Mouse (Mus musculus) midbrain, embryonic 12.5 days (tissue): Measurements from ENCODE around the gene 5730596B20Rik. TPM values are rescaled to one million over a fixed set of nuclear protein-coding genes. Genes with fewer than 3 reads are reported as not detected.
A peak's percentile ranks its signal among the peaks of the same experiment; 100 is the strongest.

Experiments used
- ATAC-seq: fragments of 200-750 bp; cut with Nextera tagmentation; 2 replicates; pipeline ENCODE4 v1.8.0; 2017; ENCODE audit warnings: low read depth, moderate TSS enrichment, moderate library complexity; ENCODE audit not compliant: low FRiP score
- H3K27ac ChIP-seq: fragments of 300-500 bp; sonication (generic); replicated peaks from 2 replicates; pipeline ENCODE4 v1.5.1; 2016; ENCODE audit warnings: mild to moderate bottlenecking
- H3K27me3 ChIP-seq: fragments of 300-500 bp; sonication (generic); 2 replicates; pipeline ENCODE4 v1.6.1; 2016; ENCODE audit warnings: mild to moderate bottlenecking
- H3K36me3 ChIP-seq: fragments of 300-500 bp; sonication (generic); 2 replicates; pipeline ENCODE4 v1.6.1; 2016
- H3K4me1 ChIP-seq: fragments of 300-500 bp; sonication (generic); 2 replicates; pipeline ENCODE4 v1.6.1; 2016
- H3K4me2 ChIP-seq: fragments of 300-500 bp; sonication (generic); replicated peaks from 2 replicates; pipeline ENCODE4 v1.6.1; 2016; ENCODE audit warnings: mild to moderate bottlenecking, moderate library complexity
- H3K4me3 ChIP-seq: fragments of 300-500 bp; sonication (generic); 2 replicates; pipeline ENCODE4 v1.5.1; 2016; ENCODE audit warnings: mild to moderate bottlenecking
- H3K9ac ChIP-seq: fragments of 300-500 bp; sonication (generic); replicated peaks from 2 replicates; pipeline ENCODE4 v1.6.1; 2016; ENCODE audit warnings: mild to moderate bottlenecking, moderate library complexity
- H3K9me3 ChIP-seq: fragments of 300-500 bp; sonication (generic); 2 replicates; pipeline ENCODE4 v1.6.1; 2016; ENCODE audit warnings: mild to moderate bottlenecking
- WGBS: fragments of 180-500 bp; shearing (Covaris S2); methylation state at CpG from one replicate; pipeline ENCODE4 v1.1.7; 2016; 5-methylcytosine and 5-hydroxymethylcytosine counted together
- polyA plus RNA-seq: library from polyadenylated mRNA; unstranded; fragments of >200 nt; fragmentation: Nextera tagmentation; extraction: Ambion mirVana; gene quantifications from 2 replicates; pipeline ENCODE4 v1.2.1, GENCODE M21; 2016

The 5730596B20Rik gene
- polyA plus RNA-seq, 1 experiment from 2014 or later, result not detected

- H3K9ac ChIP-seq, result no peak within 1 kb of the TSS
- H3K27ac ChIP-seq, result no peak within 1 kb of the TSS
- no peaks in the 10 kb centered on the region for H3K9me3 ChIP-seq
- no peak for ATAC-seq
- peaks cover 94% of the 10 kb centered on the region for H3K27me3 ChIP-seq
- H3K4me1 ChIP-seq, result no peaks in the 10 kb centered on the region
- WGBS, result 1% methylated on average over 25 of the region's 25 CpGs
- H3K36me3 ChIP-seq, result no peaks in the 10 kb centered on the region
- no peak within 1 kb of the TSS for H3K4me2 ChIP-seq
- 0 out of 2 replicates have a peak within 1 kb of the TSS, but pooled peaks have one; percentile 2 for H3K4me3 ChIP-seq
Measured at GRCm38 (mm10) chr6:52164626-52165440, 12.5 kb upstream of the 5730596B20Rik start, which contains the start of gene Hoxa2. Gene Hoxa2, minus strand, starts transcription at chr6:52164831.

- H3K4me2 ChIP-seq, result no peak overlapping the region
- no peak for ATAC-seq
- H3K27me3 ChIP-seq, result peaks cover 94% of the 10 kb centered on the region
- H3K4me1 ChIP-seq, result no peaks in the 10 kb centered on the region
- H3K9me3 ChIP-seq, result no peaks in the 10 kb centered on the region
- 0 out of 2 replicates have a peak overlapping the region, but pooled peaks have one; percentile 2 for H3K4me3 ChIP-seq
- no peak overlapping the region for H3K27ac ChIP-seq
- no peaks in the 10 kb centered on the region for H3K36me3 ChIP-seq
- WGBS, result 0% methylated on average over 28 of the region's 28 CpGs
- no peak overlapping the region for H3K9ac ChIP-seq
Measured at GRCm38 (mm10) chr6:52165441-52166370, 11.6 kb upstream of the 5730596B20Rik start.

- H3K4me1 ChIP-seq, result no peaks in the 10 kb centered on the region
- H3K36me3 ChIP-seq, result no peaks in the 10 kb centered on the region
- H3K27me3 ChIP-seq, result peaks cover 95% of the 10 kb centered on the region
- no peak for ATAC-seq
- no peaks in the 10 kb centered on the region for H3K9me3 ChIP-seq
- no peak overlapping the region for H3K4me3 ChIP-seq
- WGBS, result 1% methylated on average over 4 of the region's 4 CpGs
- no peak overlapping the region for H3K4me2 ChIP-seq
- no peak overlapping the region for H3K27ac ChIP-seq
- no peak overlapping the region for H3K9ac ChIP-seq
Measured at GRCm38 (mm10) chr6:52166431-52167077, 10.7 kb upstream of the 5730596B20Rik start.

- Histone ChIP-seq H3K27me3 (peaks cover 95% of the 10 kb centered on the region), H3K9ac (no peak overlapping the region), H3K4me2 (no peak overlapping the region), H3K27ac (no peak overlapping the region), H3K4me3 (no peak overlapping the region), H3K4me1 (peaks cover 2% of the 10 kb centered on the region; the same call in 1 of the 2 replicates), H3K36me3 (no peaks in the 10 kb centered on the region), H3K9me3 (no peaks in the 10 kb centered on the region)
- ATAC-seq, result no peak
- 3% methylated on average over 1 of the region's 1 CpGs for WGBS
Measured at GRCm38 (mm10) chr6:52167176-52167575, 10.1 kb upstream of the 5730596B20Rik start.

- peaks cover 97% of the 10 kb centered on the region for H3K27me3 ChIP-seq
- H3K27ac ChIP-seq, result no peak overlapping the region
- H3K4me2 ChIP-seq, result no peak overlapping the region
- no peaks in the 10 kb centered on the region for H3K9me3 ChIP-seq
- H3K4me3 ChIP-seq, result no peak overlapping the region
- no peak for ATAC-seq
- H3K4me1 ChIP-seq, result peaks cover 8% of the 10 kb centered on the region
- WGBS, result 1% methylated on average over 14 of the region's 14 CpGs
- no peak overlapping the region for H3K9ac ChIP-seq
- H3K36me3 ChIP-seq, result no peaks in the 10 kb centered on the region
Measured at GRCm38 (mm10) chr6:52167736-52168161, 9.5 kb upstream of the 5730596B20Rik start.

GRCm38 (mm10) chr6:52168191-52169055 lies 8.9 kb upstream of the 5730596B20Rik start:
- Histone ChIP-seq H3K4me3 (no peak overlapping the region), H3K9me3 (no peaks in the 10 kb centered on the region), H3K9ac (no peak overlapping the region), H3K4me1 (peaks cover 10% of the 10 kb centered on the region), H3K4me2 (no peak overlapping the region), H3K27me3 (peaks cover 97% of the 10 kb centered on the region), H3K36me3 (no peaks in the 10 kb centered on the region), H3K27ac (no peak overlapping the region)
- WGBS, result 1% methylated on average over 42 of the region's 42 CpGs
- no peak for ATAC-seq

- Histone ChIP-seq H3K36me3 (no peaks in the 10 kb centered on the region), H3K4me2 (no peak overlapping the region), H3K9me3 (no peaks in the 10 kb centered on the region), H3K27me3 (peaks cover 93% of the 10 kb centered on the region), H3K27ac (no peak overlapping the region), H3K9ac (no peak overlapping the region), H3K4me1 (peaks cover 10% of the 10 kb centered on the region), H3K4me3 (no peak overlapping the region)
- 2% methylated on average over 16 of the region's 16 CpGs for whole genome bisulfite sequencing
- no peak for ATAC-seq
Measured at GRCm38 (mm10) chr6:52169499-52170165, 7.7 kb upstream of the 5730596B20Rik start.

GRCm38 (mm10) chr6:52170166-52170897 lies 7.0 kb upstream of the 5730596B20Rik start:
- peaks cover 93% of the 10 kb centered on the region for H3K27me3 ChIP-seq
- ATAC-seq, result no peak
- WGBS, result 1% methylated on average over 40 of the region's 40 CpGs
- H3K4me2 ChIP-seq, result no peak overlapping the region
- H3K4me1 ChIP-seq, result peaks cover 10% of the 10 kb centered on the region
- H3K9me3 ChIP-seq, result no peaks in the 10 kb centered on the region
- H3K9ac ChIP-seq, result no peak overlapping the region
- no peak overlapping the region for H3K27ac ChIP-seq
- H3K4me3 ChIP-seq, result no peak overlapping the region
- no peaks in the 10 kb centered on the region for H3K36me3 ChIP-seq

- H3K4me2 ChIP-seq, result no peak overlapping the region
- H3K27ac ChIP-seq, result no peak overlapping the region
- ATAC-seq, result no peak
- H3K36me3 ChIP-seq, result no peaks in the 10 kb centered on the region
- no peak overlapping the region for H3K9ac ChIP-seq
- WGBS, result 2% methylated on average over 5 of the region's 5 CpGs
- H3K4me3 ChIP-seq, result no peak overlapping the region
- peaks cover 93% of the 10 kb centered on the region for H3K27me3 ChIP-seq
- H3K4me1 ChIP-seq, result peaks cover 10% of the 10 kb centered on the region
- no peaks in the 10 kb centered on the region for H3K9me3 ChIP-seq
Measured at GRCm38 (mm10) chr6:52170898-52171223, 6.4 kb upstream of the 5730596B20Rik start.

GRCm38 (mm10) chr6:52171331-52171730 lies 6.0 kb upstream of the 5730596B20Rik start:
- no peak overlapping the region for H3K9ac ChIP-seq
- WGBS, result 1% methylated on average over 4 of the region's 4 CpGs

More at GRCm38 (mm10) chr6:52171331-52171730, 6.0 kb upstream of the 5730596B20Rik start:
- Histone ChIP-seq H3K4me1 (peaks cover 10% of the 10 kb centered on the region), H3K9me3 (no peaks in the 10 kb centered on the region), H3K36me3 (no peaks in the 10 kb centered on the region), H3K27ac (no peak overlapping the region), H3K27me3 (peaks cover 93% of the 10 kb centered on the region), H3K4me3 (no peak overlapping the region), H3K4me2 (no peak overlapping the region)
- ATAC-seq, result no peak
